Comparison of ENCODE assay signal across 8 mouse cellular contexts in genomic region chr2:129438772-129439171, GRCm38 (mm10).
DNase-seq lines count a peak whose midpoint lies in the region; ATAC-seq and TF ChIP-seq lines count a peak whose summit lies in the region.
"Not testable (repeated sequence)": the region's sequence is repeated elsewhere in the genome, so short reads cannot be mapped to it uniquely, and the experiment has no call there.

No protein-coding gene starts in this region.

- not testable (repeated sequence) for H3K9ac ChIP-seq in ES-E14 (ENCODE audit: insufficient read depth, low read depth, low read length, poor library complexity, severe bottlenecking); lung, embryonic 14.5 days; stomach, postnatal 0 days (ENCODE audit: low read length)

- H3K4me2 ChIP-seq in lung, embryonic 14.5 days; stomach, postnatal 0 days (replicated peaks; ENCODE audit: low read depth): not testable (repeated sequence)

- TF ChIP-seq POLR2A in kidney, adult 2 months (IDR thresholded peaks at IDR 0.05; ENCODE audit: low read depth, low read length): not testable (repeated sequence)

- H3K27me3 ChIP-seq in kidney, adult 2 months (replicated peaks; ENCODE audit: control insufficient read depth, insufficient read depth, low read length); lung, embryonic 14.5 days (ENCODE audit: insufficient read depth, low read length); stomach, postnatal 0 days (ENCODE audit: control insufficient read depth, insufficient read depth, low read length): not testable (repeated sequence)

- DNase-seq in CD4-positive helper T cell, adult 2 months (ENCODE audit: low read depth, low spot score): peak; percentile 25
- DNase-seq in ES-E14 (ENCODE audit: low read depth, low spot score): peak; percentile 26
- DNase-seq in ZHBTc4 (ENCODE audit: low read depth, low spot score): peak; percentile 83
- DNase-seq in kidney, adult 2 months; stomach, postnatal 0 days (ENCODE audit: low spot score): not testable (repeated sequence)
- peak; percentile 3 for DNase-seq in lung, embryonic 14.5 days

- H3K36me3 ChIP-seq in ES-E14 (ENCODE audit: control insufficient read depth, insufficient read depth, low read length, poor library complexity, severe bottlenecking); kidney, adult 2 months (ENCODE audit: control insufficient read depth, insufficient read depth, low read length); lung, embryonic 14.5 days (ENCODE audit: insufficient read depth); stomach, postnatal 0 days (ENCODE audit: control insufficient read depth, insufficient read depth, low read length): not testable (repeated sequence)

- ATAC-seq in erythroblast, adult 5-6 weeks (replicated peaks; ENCODE audit: low FRiP score, poor library complexity, severe bottlenecking): 0 out of 2 replicates have a peak, but pooled peaks have one; percentile 52
- ATAC-seq in lung, embryonic 14.5 days (ENCODE audit: insufficient read depth); stomach, postnatal 0 days (ENCODE audit: low FRiP score, low TSS enrichment): not testable (repeated sequence)
- peak; percentile 68; the same call in 1 of the 2 replicates for ATAC-seq in megakaryocyte-erythroid progenitor cell, adult 5-6 weeks (replicated peaks; ENCODE audit: low FRiP score, low TSS enrichment, poor library complexity, severe bottlenecking)

- 0 out of 2 replicates have a peak, but pooled peaks have one; percentile 1 for TF ChIP-seq CTCF in kidney, adult 2 months (conservative IDR thresholded peaks at IDR 0.05; ENCODE audit: insufficient read depth, insufficient read length, low read depth, low read length)
- not testable (repeated sequence) for TF ChIP-seq CTCF in lung, embryonic 14.5 days (IDR thresholded peaks at IDR 0.05; ENCODE audit: low read depth)
- TF ChIP-seq CTCF in stomach, postnatal 0 days (IDR thresholded peaks at IDR 0.05; ENCODE audit: low read depth): peak; percentile 30

- WGBS in kidney, adult 2 months: 91% methylated on average over 1 of the region's 1 CpGs
- 87% methylated on average over 1 of the region's 1 CpGs for WGBS in lung, embryonic 14.5 days
- WGBS in stomach, postnatal 0 days: 89% methylated on average over 1 of the region's 1 CpGs

- not testable (repeated sequence) for TF ChIP-seq EP300 in stomach, postnatal 0 days (optimal IDR thresholded peaks at IDR 0.05)

- H3K9me3 ChIP-seq in ES-E14 (ENCODE audit: control insufficient read depth, insufficient read depth, low read depth, low read length); lung, embryonic 14.5 days (ENCODE audit: low read depth, low read length); stomach, postnatal 0 days (ENCODE audit: control insufficient read depth, low read length): not testable (repeated sequence)

- H3K4me1 ChIP-seq in ES-E14 (ENCODE audit: control insufficient read depth in 2 of 2, insufficient read depth in 2 of 2, low read length in 2 of 2, poor library complexity in 1 of 2); kidney, adult 2 months (ENCODE audit: control insufficient read depth, insufficient read depth, low read length); lung, embryonic 14.5 days (ENCODE audit: insufficient read depth); stomach, postnatal 0 days (replicated peaks; ENCODE audit: control insufficient read depth, insufficient read depth): not testable (repeated sequence)

- in situ Hi-C loops in ES-E14 (cut with MboI; ENCODE audit: low sequenced_read_pairs in 2 of 2, unreplicated experiment in 2 of 2): not testable (repeated sequence)

- H3K27ac ChIP-seq in ES-E14 (ENCODE audit: insufficient read depth, low read depth, low read length, poor library complexity, severe bottlenecking); kidney, adult 2 months (ENCODE audit: insufficient read depth, low read depth, low read length); lung, embryonic 14.5 days (ENCODE audit: low read depth); stomach, postnatal 0 days (replicated peaks): not testable (repeated sequence)

- not testable (repeated sequence) for H3K4me3 ChIP-seq in ES-E14 (ENCODE audit: insufficient read depth in 1 of 2, low read depth in 1 of 2, low read length in 2 of 2, poor library complexity in 1 of 2, severe bottlenecking in 1 of 2); kidney, adult 2 months (ENCODE audit: insufficient read depth, low read depth, low read length); lung, embryonic 14.5 days (ENCODE audit: low read depth, low read length); stomach, postnatal 0 days (ENCODE audit: low read depth, low read length)

TF ChIP-seq in ES-E14, 5 proteins besides CTCF, POLR2A, EP300 and RAD21:
- TF ChIP-seq ZC3H11A (IDR thresholded peaks at IDR 0.05; ENCODE audit: borderline replicate concordance, low read depth, low read length): 0 out of 2 replicates have a peak, but pooled peaks have one; percentile 30
- 0 out of 2 replicates have a peak, but pooled peaks have one; percentile 33 for TF ChIP-seq HCFC1 (IDR thresholded peaks at IDR 0.05; ENCODE audit: borderline replicate concordance, insufficient read depth, low read length)
